Mouse (Mus musculus) midbrain, postnatal 0 days (tissue): Measurements from ENCODE around the gene Car15. TPM values are rescaled to one million over a fixed set of nuclear protein-coding genes. Genes with fewer than 3 reads are reported as not detected.

ENCODE experiments used
- ATAC-seq: fragments of 200-750 bp; cut with Nextera tagmentation; 2 replicates; pipeline ENCODE4 v1.8.0; 2017; ENCODE audit warnings: moderate number of reproducible peaks, mild to moderate bottlenecking, moderate TSS enrichment, moderate library complexity; ENCODE audit not compliant: low FRiP score
- DNase-seq: peaks from one replicate; pipeline ENCODE4 v3.0.0-alpha.2; 2015; ENCODE audit warnings: low spot score
- H3K27ac ChIP-seq: fragments of 300-500 bp; sonication (generic); 2 replicates; pipeline ENCODE4 v1.5.1; 2014; ENCODE audit warnings: low read depth, mild to moderate bottlenecking, low read length, mixed read lengths
- H3K27me3 ChIP-seq: fragments of 300-500 bp; sonication (generic); 2 replicates; pipeline ENCODE4 v1.6.1; 2014; ENCODE audit warnings: low read length, control low read depth, mixed read lengths; ENCODE audit not compliant: insufficient read depth
- H3K36me3 ChIP-seq: fragments of 300-500 bp; sonication (generic); 2 replicates; pipeline ENCODE4 v1.6.1; 2014; ENCODE audit warnings: low read length, control low read depth, mixed read lengths; ENCODE audit not compliant: insufficient read depth
- H3K4me1 ChIP-seq: fragments of 300-500 bp; sonication (generic); 2 replicates; pipeline ENCODE4 v1.6.1; 2014; ENCODE audit warnings: mild to moderate bottlenecking, control low read depth, antibody characterized with exemption, low read length, mixed read lengths; ENCODE audit not compliant: insufficient read depth
- H3K4me2 ChIP-seq: fragments of 300-500 bp; sonication (generic); 2 replicates; pipeline ENCODE4 v1.6.1; 2014; ENCODE audit warnings: low read depth, mild to moderate bottlenecking, low read length, mixed read lengths; ENCODE audit not compliant: poor library complexity, severe bottlenecking
- H3K4me3 ChIP-seq: fragments of 300-500 bp; sonication (generic); 2 replicates; pipeline ENCODE4 v1.5.1; 2014; ENCODE audit warnings: low read depth, mild to moderate bottlenecking, low read length, moderate library complexity
- H3K9ac ChIP-seq: fragments of 300-500 bp; sonication (generic); replicated peaks from 2 replicates; pipeline ENCODE4 v1.6.1; 2014; ENCODE audit warnings: mild to moderate bottlenecking, low read length, moderate library complexity, mixed read lengths; ENCODE audit not compliant: poor library complexity, severe bottlenecking
- H3K9me3 ChIP-seq: fragments of 300-500 bp; sonication (generic); 2 replicates; pipeline ENCODE4 v1.6.1; 2016; ENCODE audit warnings: low read length, control low read depth
- CTCF ChIP-seq: IDR thresholded peaks from 2 replicates; pipeline ENCODE4 v1.5.1; 2016; ENCODE audit warnings: antibody characterized with exemption, mild to moderate bottlenecking
- WGBS: fragments of 180-500 bp; shearing (Covaris S2); extraction: QIAGEN DNeasy Blood & Tissue Kit; methylation state at CpG from one replicate; pipeline ENCODE4 v1.1.7; 2014; 5-methylcytosine and 5-hydroxymethylcytosine counted together
- polyA plus RNA-seq: library from polyadenylated mRNA; unstranded; fragments of >200 nt; fragmentation: Nextera tagmentation; extraction: Ambion mirVana; gene quantifications from 2 replicates; pipeline ENCODE4 v1.2.1, GENCODE M21; 2015
- total RNA-seq: library from RNA; depleted of rRNA; stranded (reverse); fragments of >200 nt; gene quantifications from 2 replicates; pipeline ENCODE4 v1.2.3, GENCODE M21; 2014

Gene Car15
- total and polyA plus RNA-seq, 2 experiments from 2014 or later, result 1.7 to 12.8 TPM

DNA sequence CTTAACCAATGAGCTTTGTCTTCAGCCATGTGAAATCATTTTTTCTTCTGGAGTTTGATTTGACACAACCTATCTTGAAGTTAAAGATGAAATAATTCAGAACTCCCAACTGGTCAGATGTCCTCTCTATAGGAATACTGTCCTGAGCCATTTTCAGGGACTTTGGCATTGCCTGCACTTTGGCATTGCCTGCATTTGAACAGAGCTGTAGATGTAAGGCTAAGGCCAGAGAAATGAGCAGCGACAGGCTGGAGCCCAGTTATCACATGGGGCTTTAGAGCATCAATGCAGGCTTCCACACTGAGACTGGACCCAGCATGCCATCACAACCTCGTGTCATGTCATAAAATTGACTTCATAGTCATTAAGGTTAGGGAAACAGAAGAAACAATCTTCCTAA, 15.1 kb upstream of the Car15 start:
- Histone ChIP-seq H3K36me3 (peaks cover 69% of the 10 kb centered on the region), H3K27ac (no peak overlapping the region; the same call in 1 of the 2 replicates), H3K9ac (no peak overlapping the region), H3K9me3 (no peaks in the 10 kb centered on the region), H3K4me3 (no peak overlapping the region), H3K4me1 (no peaks in the 10 kb centered on the region), H3K4me2 (no peak overlapping the region), H3K27me3 (no peaks in the 10 kb centered on the region)
- DNase-seq (no peak), ATAC-seq (no peak)
- WGBS, result 95% methylated on average over 2 of the region's 2 CpGs
- no peak for TF ChIP-seq CTCF

- WGBS, result 97% methylated on average over 1 of the region's 1 CpGs
- H3K36me3 ChIP-seq, result peaks cover 62% of the 10 kb centered on the region
- H3K4me2 ChIP-seq, result no peak overlapping the region
- H3K9ac ChIP-seq, result no peak overlapping the region
- TF ChIP-seq CTCF, result no peak
- no peaks in the 10 kb centered on the region for H3K4me1 ChIP-seq
- no peaks in the 10 kb centered on the region for H3K27me3 ChIP-seq
- DNase-seq (peak; percentile 36), ATAC-seq (no peak)
- no peaks in the 10 kb centered on the region for H3K9me3 ChIP-seq
- no peak overlapping the region for H3K27ac ChIP-seq
- H3K4me3 ChIP-seq, result no peak overlapping the region
These were observed 13.7 kb upstream of the Car15 start for GRCm38 (mm10) chr16:17851860-17852259.

DNA sequence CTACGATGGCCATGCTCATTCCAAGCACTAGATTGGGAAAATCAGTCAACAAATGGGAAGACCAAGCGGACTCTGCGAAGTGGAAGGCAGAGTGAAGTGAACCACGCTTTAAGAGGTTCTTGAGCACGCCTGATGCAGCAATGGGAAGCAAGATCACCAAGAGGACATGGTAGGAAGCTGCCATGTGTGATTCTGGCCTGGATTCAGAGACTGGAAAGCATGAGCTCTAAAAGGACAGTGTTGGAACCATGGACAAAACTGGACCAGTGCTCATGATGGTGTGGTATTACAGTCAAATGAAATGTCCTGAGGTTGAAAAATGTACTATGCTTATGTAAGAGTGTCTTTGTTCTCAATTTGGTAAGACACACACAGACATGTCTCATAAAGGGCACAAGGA, 13.2 kb upstream of the Car15 start:
- no peak overlapping the region for H3K27ac ChIP-seq
- H3K4me3 ChIP-seq, result no peak overlapping the region
- WGBS, result 98% methylated on average over 5 of the region's 5 CpGs
- TF ChIP-seq CTCF, result no peak
- no peak for ATAC-seq
- H3K4me1 ChIP-seq, result no peaks in the 10 kb centered on the region
- peaks cover 62% of the 10 kb centered on the region for H3K36me3 ChIP-seq
- H3K4me2 ChIP-seq, result no peak overlapping the region
- H3K27me3 ChIP-seq, result no peaks in the 10 kb centered on the region
- H3K9me3 ChIP-seq, result no peaks in the 10 kb centered on the region
- no peak overlapping the region for H3K9ac ChIP-seq
- DNase-seq, result no peak

GRCm38 (mm10) chr16:17849486-17849885, 11.3 kb upstream of the Car15 start:
- Histone ChIP-seq H3K9ac (no peak overlapping the region), H3K4me2 (no peak overlapping the region), H3K9me3 (no peaks in the 10 kb centered on the region), H3K4me1 (no peaks in the 10 kb centered on the region), H3K36me3 (peaks cover 67% of the 10 kb centered on the region), H3K27me3 (no peaks in the 10 kb centered on the region), H3K27ac (no peak overlapping the region), H3K4me3 (no peak overlapping the region)
- WGBS, result 87% methylated on average over 6 of the region's 6 CpGs
- DNase-seq (no peak), ATAC-seq (no peak)
- TF ChIP-seq CTCF, result no peak

- ATAC-seq (peak; percentile 59; the same call in 1 of the 2 replicates), DNase-seq (peak; percentile 88)
- WGBS, result 24% methylated on average over 1 of the region's 1 CpGs
- H3K9me3 ChIP-seq, result no peaks in the 10 kb centered on the region
- peaks cover 70% of the 10 kb centered on the region for H3K36me3 ChIP-seq
- H3K4me2 ChIP-seq, result no peak overlapping the region
- no peaks in the 10 kb centered on the region for H3K4me1 ChIP-seq
- H3K27me3 ChIP-seq, result no peaks in the 10 kb centered on the region
- H3K9ac ChIP-seq, result no peak overlapping the region
- peak overlapping the region; percentile 19; the same call in 1 of the 2 replicates for H3K27ac ChIP-seq
- TF ChIP-seq CTCF, result peak; percentile 93
- no peak overlapping the region for H3K4me3 ChIP-seq
These were observed 10.8 kb upstream of the Car15 start for GRCm38 (mm10) chr16:17848928-17849327.

- Histone ChIP-seq H3K36me3 (peaks cover 72% of the 10 kb centered on the region), H3K27me3 (no peaks in the 10 kb centered on the region), H3K4me1 (no peaks in the 10 kb centered on the region), H3K4me3 (no peak overlapping the region), H3K4me2 (no peak overlapping the region), H3K27ac (peak overlapping the region; percentile 19; the same call in 1 of the 2 replicates), H3K9ac (no peak overlapping the region), H3K9me3 (no peaks in the 10 kb centered on the region)
- no peak for DNase-seq
- 95% methylated on average over 6 of the region's 6 CpGs for WGBS
- TF ChIP-seq CTCF, result no peak
- ATAC-seq, result 0 out of 2 replicates have a peak, but pooled peaks have one; percentile 28
These were observed 10.3 kb upstream of the Car15 start for GRCm38 (mm10) chr16:17848431-17848830.
